Mouse (Mus musculus): ENCODE results near the gene Gabrr1.
A peak's percentile ranks its signal among the peaks of the same experiment; 100 is the strongest.

DNA sequence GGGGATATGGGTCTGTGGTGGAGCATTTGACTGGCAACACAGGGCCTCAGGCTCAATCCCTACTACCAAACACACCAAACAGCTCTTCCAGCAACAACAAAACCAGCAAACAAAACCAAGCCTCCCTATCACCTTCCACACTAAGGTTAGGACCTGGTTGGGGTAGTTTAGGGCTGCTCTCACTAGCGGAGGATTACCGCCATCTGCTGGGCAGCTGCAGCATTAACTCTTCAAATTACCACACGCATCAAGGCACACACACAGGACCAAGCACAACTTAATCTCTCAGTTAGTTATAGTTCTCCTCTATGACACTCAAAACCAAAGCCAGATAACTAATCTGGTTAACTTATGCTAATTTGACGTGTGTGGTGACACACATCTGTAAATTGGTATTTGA, 72.4 kb downstream of the Gabrr1 start:
- TF ChIP-seq EP300 (IDR thresholded peaks at IDR 0.05; ENCODE audit: low read depth) (no peak), CTCF (IDR thresholded peaks at IDR 0.05; ENCODE audit: low read depth) (peak; percentile 69)
